Mouse (Mus musculus) hindbrain, embryonic 14.5 days (tissue): ENCODE data around the gene Gm37240. TPM values are rescaled to one million over a fixed set of nuclear protein-coding genes. Genes with fewer than 3 reads are reported as not detected.

Experiments used
- ATAC-seq: fragments of 200-750 bp; cut with Nextera tagmentation; 2 replicates; pipeline ENCODE4 v1.8.0; 2017; ENCODE audit warnings: moderate number of reproducible peaks, mild to moderate bottlenecking, moderate TSS enrichment, moderate library complexity; ENCODE audit not compliant: low FRiP score
- DNase-seq: peaks from one replicate; pipeline ENCODE4 v3.0.0-alpha.2; 2015; ENCODE audit warnings: low spot score
- H3K27ac ChIP-seq: fragments of 300-500 bp; sonication (generic); 2 replicates; pipeline ENCODE4 v1.5.1; 2014; ENCODE audit warnings: mild to moderate bottlenecking, moderate library complexity
- H3K27me3 ChIP-seq: fragments of 300-500 bp; sonication (generic); 2 replicates; pipeline ENCODE4 v1.6.1; 2014; ENCODE audit warnings: mild to moderate bottlenecking, low read length, mixed read lengths; ENCODE audit not compliant: control insufficient read depth, insufficient read depth
- H3K36me3 ChIP-seq: fragments of 300-500 bp; sonication (generic); replicated peaks from 2 replicates; pipeline ENCODE4 v1.6.1; 2014; ENCODE audit not compliant: control insufficient read depth, insufficient read depth
- H3K4me1 ChIP-seq: fragments of 300-500 bp; sonication (generic); replicated peaks from 2 replicates; pipeline ENCODE4 v1.6.1; 2014; ENCODE audit warnings: antibody characterized with exemption, low read length, mixed read lengths; ENCODE audit not compliant: control insufficient read depth, insufficient read depth
- H3K4me2 ChIP-seq: fragments of 300-500 bp; sonication (generic); replicated peaks from 2 replicates; pipeline ENCODE4 v1.6.1; 2014; ENCODE audit warnings: mild to moderate bottlenecking, moderate library complexity
- H3K4me3 ChIP-seq: fragments of 300-500 bp; sonication (generic); replicated peaks from 2 replicates; pipeline ENCODE4 v1.5.1; 2014; ENCODE audit warnings: mild to moderate bottlenecking, low read length
- H3K9ac ChIP-seq: fragments of 300-500 bp; sonication (generic); 2 replicates; pipeline ENCODE4 v1.6.1; 2014
- H3K9me3 ChIP-seq: fragments of 300-500 bp; sonication (generic); 2 replicates; pipeline ENCODE4 v1.6.1; 2016; ENCODE audit warnings: low read length; ENCODE audit not compliant: control insufficient read depth
- WGBS: fragments of 180-500 bp; shearing (Covaris S2); extraction: QIAGEN DNeasy Blood & Tissue Kit; methylation state at CpG from one replicate; pipeline ENCODE4 v1.1.7; 2014; 5-methylcytosine and 5-hydroxymethylcytosine counted together
- polyA plus RNA-seq: library from polyadenylated mRNA; unstranded; fragments of >200 nt; fragmentation: Nextera tagmentation; extraction: Ambion mirVana; gene quantifications from 2 replicates; pipeline ENCODE4 v1.2.1, GENCODE M21; 2014

Gm37240 gene
- polyA plus RNA-seq, 1 experiment from 2014 or later = 0.94 TPM

DNA sequence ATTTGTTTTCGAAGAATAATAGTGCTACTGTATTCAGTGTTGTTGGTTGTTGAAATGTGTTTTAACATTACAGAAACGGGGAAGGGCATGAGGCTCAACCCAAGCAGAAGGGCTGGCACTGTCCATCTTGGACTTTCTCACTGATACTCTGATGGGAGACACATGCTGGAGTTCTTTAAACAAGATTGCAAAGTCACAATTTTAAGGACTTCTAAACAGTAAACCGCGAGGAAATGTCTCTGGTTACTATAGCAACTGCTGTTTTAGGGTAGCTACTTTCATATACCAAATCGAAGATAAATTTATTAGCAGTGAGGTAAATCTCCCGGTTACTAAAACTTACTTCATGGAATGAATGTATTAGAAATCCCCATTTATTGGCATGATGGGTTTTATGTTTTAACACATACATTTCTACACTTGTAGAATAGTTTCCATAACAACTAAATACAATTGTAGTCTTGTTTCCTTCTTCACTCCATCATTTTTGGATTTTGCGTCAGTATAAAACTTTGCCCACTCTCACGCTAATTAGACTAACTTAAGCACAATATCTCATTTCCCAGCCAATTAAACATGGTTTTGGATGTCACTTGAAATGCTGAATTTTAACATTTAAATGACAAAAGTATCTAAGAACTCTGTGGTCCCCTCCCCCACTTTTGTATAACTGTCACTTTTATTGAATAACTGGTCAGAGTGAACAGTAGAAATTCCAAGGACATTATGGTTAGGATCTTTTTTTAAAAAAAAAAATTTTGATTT, 932.1 kb downstream of the Gm37240 start:
- peaks cover 9% of the 10 kb centered on the region; the same call in 1 of the 2 replicates for H3K36me3 ChIP-seq
- H3K4me3 ChIP-seq = no peak overlapping the region
- ATAC-seq (no peak), DNase-seq (no peak)
- H3K9me3 ChIP-seq = no peaks in the 10 kb centered on the region
- peak overlapping the region; percentile 31 for H3K4me2 ChIP-seq
- 0 out of 2 replicates have a peak, but pooled peaks cover 13% of the 10 kb centered on the region for H3K4me1 ChIP-seq
- 53% methylated on average over 8 of the region's 8 CpGs for WGBS
- H3K27me3 ChIP-seq = no peaks in the 10 kb centered on the region
- H3K27ac ChIP-seq = no peak overlapping the region
- H3K9ac ChIP-seq = no peak overlapping the region

DNA sequence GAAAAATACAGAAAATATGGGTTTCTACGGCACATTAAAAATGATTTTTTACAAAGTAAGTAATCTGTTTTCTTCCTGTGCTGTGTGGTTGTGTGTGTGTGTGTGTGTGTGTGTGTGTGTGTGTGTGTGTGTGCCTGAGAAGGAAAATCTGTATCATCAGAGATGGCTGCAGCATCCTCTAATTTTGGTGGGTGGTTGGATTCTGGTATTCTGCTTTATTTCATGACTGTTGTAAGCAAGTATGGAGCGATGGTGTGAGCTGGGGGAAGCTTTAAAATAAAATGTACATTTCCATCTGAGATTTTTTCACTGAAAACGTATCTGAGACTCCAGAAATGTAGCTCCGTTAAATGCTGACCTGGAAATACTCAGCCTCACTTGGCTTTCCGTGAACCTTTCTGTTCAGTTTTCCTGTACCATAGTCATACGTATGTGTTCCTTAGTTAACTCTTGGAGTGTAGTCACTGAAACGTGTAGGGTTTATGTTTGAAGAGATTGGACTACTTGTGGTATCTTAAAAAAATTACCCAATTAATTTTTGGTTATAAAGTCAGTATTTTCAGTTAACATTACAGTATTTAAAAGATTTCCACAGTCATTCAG, 934.6 kb downstream of the Gm37240 start:
- 0 out of 2 replicates have a peak, but pooled peaks have one; percentile 16 for ATAC-seq
- Histone ChIP-seq H3K4me2 (peak overlapping the region; percentile 73), H3K27ac (peak overlapping the region; percentile 95), H3K4me3 (peak overlapping the region; percentile 58), H3K9ac (peak overlapping the region; percentile 85), H3K36me3 (no peaks in the 10 kb centered on the region), H3K9me3 (no peaks in the 10 kb centered on the region), H3K27me3 (no peaks in the 10 kb centered on the region), H3K4me1 (0 out of 2 replicates have a peak, but pooled peaks cover 13% of the 10 kb centered on the region)
- DNase-seq = peak; percentile 53
- WGBS = 35% methylated on average over 7 of the region's 7 CpGs

DNA sequence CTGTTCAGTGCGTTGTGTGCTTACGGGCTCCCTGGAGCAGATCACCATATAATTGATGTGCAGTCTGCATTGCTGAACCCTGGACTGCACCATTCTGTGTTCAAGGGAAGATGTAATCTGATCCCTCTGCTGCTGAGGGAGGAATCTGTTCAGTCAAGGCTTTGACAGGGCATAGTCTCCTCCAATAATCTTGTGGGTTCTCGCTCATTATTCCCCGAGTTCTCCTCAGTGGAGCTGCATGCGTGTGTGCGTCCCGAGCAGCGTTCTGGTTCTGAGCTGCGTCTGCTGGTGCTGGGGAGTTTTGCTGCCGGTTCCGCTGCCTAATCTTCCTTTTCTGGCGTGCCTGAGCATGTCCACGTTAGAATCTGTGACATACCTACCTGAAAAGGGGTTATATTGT, 935.2 kb downstream of the Gm37240 start:
- H3K27ac ChIP-seq = peak overlapping the region; percentile 95
- 0 out of 2 replicates have a peak, but pooled peaks cover 13% of the 10 kb centered on the region for H3K4me1 ChIP-seq
- H3K36me3 ChIP-seq = no peaks in the 10 kb centered on the region
- ATAC-seq (peak; percentile 95), DNase-seq (peak; percentile 79)
- WGBS = 5% methylated on average over 13 of the region's 13 CpGs
- H3K4me3 ChIP-seq = peak overlapping the region; percentile 58
- peak overlapping the region; percentile 73 for H3K4me2 ChIP-seq
- H3K27me3 ChIP-seq = no peaks in the 10 kb centered on the region
- peak overlapping the region; percentile 85 for H3K9ac ChIP-seq
- no peaks in the 10 kb centered on the region for H3K9me3 ChIP-seq

DNA sequence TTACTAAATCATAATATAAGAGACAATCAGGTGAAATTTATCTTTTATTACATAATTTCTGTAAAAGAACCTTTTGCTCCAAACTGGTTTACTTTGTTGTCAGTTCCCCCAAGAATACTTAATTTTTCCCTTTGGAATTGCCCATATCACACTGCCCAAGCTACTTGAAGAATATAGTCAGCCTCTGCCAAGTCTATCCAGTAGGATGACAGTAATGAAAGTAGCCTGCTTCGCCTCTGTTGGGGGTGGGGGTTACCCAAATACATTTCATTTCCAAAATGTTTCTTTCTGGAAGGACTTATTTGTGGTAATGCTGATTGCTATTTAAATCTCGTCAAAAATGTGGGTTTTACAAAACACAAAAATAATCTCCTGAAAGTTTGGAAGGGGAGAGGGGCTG, 935.6 kb downstream of the Gm37240 start:
- ATAC-seq = no peak

DNA sequence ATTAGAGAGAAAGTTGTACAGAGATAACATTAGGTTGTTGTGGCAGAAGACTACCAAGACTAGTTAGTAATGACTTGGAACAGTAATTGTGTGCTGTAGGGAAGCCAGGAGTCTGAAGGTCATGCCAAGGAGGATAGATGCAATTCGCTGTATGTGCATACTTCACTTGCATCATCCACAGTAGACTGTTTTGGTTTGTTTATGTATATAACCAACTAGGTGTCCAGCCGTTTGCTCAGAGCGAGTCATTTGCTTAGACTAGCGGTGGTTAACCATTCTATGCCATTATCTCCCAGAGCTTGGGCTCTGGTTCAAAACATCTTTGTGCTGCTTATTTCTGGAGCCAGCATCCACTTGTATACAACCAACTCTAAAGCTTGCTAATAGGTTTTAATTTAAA, 937.9 kb downstream of the Gm37240 start:
- Histone ChIP-seq H3K4me1 (0 out of 2 replicates have a peak, but pooled peaks cover 9% of the 10 kb centered on the region), H3K4me2 (no peak overlapping the region), H3K36me3 (no peaks in the 10 kb centered on the region), H3K27me3 (no peaks in the 10 kb centered on the region), H3K9ac (no peak overlapping the region), H3K4me3 (no peak overlapping the region), H3K9me3 (no peaks in the 10 kb centered on the region), H3K27ac (no peak overlapping the region)
- ATAC-seq (no peak), DNase-seq (no peak)
- WGBS = 94% methylated on average over 4 of the region's 4 CpGs

More for the DNA sequence above, 935.6 kb downstream of the Gm37240 start:
- Histone ChIP-seq H3K4me3 (peak overlapping the region; percentile 58), H3K36me3 (no peaks in the 10 kb centered on the region), H3K27me3 (no peaks in the 10 kb centered on the region), H3K4me2 (peak overlapping the region; percentile 73), H3K4me1 (0 out of 2 replicates have a peak, but pooled peaks cover 13% of the 10 kb centered on the region), H3K27ac (peak overlapping the region; percentile 95), H3K9me3 (no peaks in the 10 kb centered on the region), H3K9ac (peak overlapping the region; percentile 85)
- peak; percentile 37 for DNase-seq
- 17% methylated on average over 2 of the region's 2 CpGs for WGBS

DNA sequence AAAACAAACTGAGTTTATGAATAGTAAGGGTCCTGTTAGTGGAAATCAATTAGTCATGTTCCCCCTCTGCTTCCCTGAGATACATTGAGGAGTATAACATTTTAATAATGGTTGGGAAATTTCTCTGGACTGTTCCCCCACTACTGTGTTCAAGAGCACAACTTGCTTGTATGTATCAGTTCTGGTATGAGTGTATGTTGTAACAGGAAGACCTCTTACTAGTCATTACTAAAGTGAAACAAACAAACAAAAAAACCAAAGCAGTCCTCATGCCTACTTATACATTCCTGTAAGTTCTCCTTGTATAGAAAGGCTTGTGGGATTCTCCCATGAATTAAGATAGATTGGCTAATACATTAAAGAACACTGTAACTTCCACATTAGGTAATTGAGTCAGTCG, 940.9 kb downstream of the Gm37240 start:
- Histone ChIP-seq H3K27me3 (no peaks in the 10 kb centered on the region), H3K9ac (no peak overlapping the region), H3K9me3 (no peaks in the 10 kb centered on the region), H3K36me3 (no peaks in the 10 kb centered on the region), H3K4me2 (no peak overlapping the region), H3K4me3 (no peak overlapping the region), H3K27ac (no peak overlapping the region), H3K4me1 (no peaks in the 10 kb centered on the region)
- ATAC-seq (no peak), DNase-seq (no peak)
- 94% methylated on average over 1 of the region's 1 CpGs for WGBS

DNA sequence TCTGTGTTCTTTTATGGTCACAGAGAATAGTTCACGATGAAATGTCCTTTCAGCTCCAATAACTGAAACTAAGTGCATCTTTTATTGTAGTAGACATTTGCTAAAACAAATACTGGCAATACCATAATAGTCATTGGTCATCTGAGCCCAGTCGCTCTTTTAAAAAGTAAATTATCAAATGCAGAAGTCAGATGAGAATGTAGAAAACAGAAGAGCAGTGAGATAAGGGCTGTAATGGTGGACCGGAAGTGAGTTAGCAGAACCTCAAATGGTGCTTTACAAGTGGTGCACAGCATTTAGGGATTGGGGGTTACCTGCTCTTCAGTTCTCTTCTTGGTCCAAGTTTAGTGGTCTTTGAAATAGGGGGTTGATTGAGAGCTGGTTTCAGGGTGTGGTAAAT, 942.4 kb downstream of the Gm37240 start:
- Histone ChIP-seq H3K9me3 (no peaks in the 10 kb centered on the region), H3K36me3 (no peaks in the 10 kb centered on the region), H3K4me3 (no peak overlapping the region), H3K27me3 (no peaks in the 10 kb centered on the region), H3K4me2 (no peak overlapping the region), H3K9ac (no peak overlapping the region), H3K27ac (no peak overlapping the region), H3K4me1 (no peaks in the 10 kb centered on the region)
- DNase-seq (no peak), ATAC-seq (no peak)
- 95% methylated on average over 3 of the region's 3 CpGs for WGBS

DNA sequence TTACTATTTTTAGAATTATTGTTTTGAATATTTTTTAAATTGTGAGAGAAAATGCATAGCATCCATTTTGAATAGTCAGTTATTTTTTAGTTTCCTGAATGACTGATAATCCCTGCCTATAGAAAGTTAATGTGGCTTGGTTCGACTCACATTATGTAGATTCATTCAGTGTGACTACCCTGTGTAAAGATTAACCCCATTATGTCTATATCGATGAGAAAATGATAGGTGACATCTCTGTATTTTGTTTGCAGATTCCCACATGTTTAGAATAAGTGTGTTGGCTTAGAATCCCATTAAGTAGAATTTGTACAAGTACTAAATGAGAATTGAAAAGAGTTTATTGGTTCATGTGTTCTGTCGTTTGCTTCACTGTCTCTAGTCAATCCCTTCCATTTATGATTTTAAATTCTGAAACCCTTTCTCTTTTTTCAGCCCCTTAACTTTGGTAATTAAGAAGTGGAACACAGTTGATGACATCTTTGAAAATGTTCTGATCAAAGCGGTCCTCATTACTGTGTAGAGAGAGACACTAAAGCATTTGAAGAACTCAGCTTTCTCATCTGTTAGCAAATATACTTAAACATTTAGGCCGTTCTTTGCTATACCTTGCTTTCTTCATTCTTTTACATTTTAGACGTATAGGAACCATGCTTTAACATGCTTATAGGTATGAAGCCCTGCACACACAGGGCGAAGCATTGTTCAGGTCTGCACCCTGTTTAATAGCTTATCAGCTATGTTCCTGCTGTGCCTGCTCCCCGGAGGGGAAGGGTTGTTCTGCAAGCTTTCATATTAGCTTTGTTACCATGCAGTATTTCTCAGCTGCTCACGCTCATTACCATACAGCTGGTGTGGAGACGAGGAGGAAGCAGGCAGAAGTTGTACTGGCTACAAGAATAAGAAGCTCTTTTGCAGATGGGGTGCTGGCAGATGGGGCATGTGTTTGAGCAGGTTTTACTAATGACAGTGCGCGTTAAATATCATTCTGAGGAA, 949.7 kb downstream of the Gm37240 start:
- peak overlapping the region; percentile 10 for H3K4me2 ChIP-seq
- H3K4me1 ChIP-seq = peaks cover 14% of the 10 kb centered on the region
- ATAC-seq (peak; percentile 84), DNase-seq (peak; percentile 68)
- no peak overlapping the region for H3K4me3 ChIP-seq
- no peaks in the 10 kb centered on the region for H3K36me3 ChIP-seq
- peak overlapping the region; percentile 14; the same call in 1 of the 2 replicates for H3K9ac ChIP-seq
- 22% methylated on average over 12 of the region's 12 CpGs for WGBS
- H3K27me3 ChIP-seq = no peaks in the 10 kb centered on the region
- H3K9me3 ChIP-seq = no peaks in the 10 kb centered on the region
- H3K27ac ChIP-seq = peak overlapping the region; percentile 75
